Mouse (Mus musculus): Measurements from ENCODE around the gene Kctd15. TPM values are rescaled to one million over a fixed set of nuclear protein-coding genes. Genes with fewer than 3 reads are reported as not detected.
A peak's percentile ranks its signal among the peaks of the same experiment; 100 is the strongest.

The Kctd15 gene
- total RNA-seq, 4 experiments from 2014 or later, result 4.1 to 7.1 (median 6.1) TPM

DNA sequence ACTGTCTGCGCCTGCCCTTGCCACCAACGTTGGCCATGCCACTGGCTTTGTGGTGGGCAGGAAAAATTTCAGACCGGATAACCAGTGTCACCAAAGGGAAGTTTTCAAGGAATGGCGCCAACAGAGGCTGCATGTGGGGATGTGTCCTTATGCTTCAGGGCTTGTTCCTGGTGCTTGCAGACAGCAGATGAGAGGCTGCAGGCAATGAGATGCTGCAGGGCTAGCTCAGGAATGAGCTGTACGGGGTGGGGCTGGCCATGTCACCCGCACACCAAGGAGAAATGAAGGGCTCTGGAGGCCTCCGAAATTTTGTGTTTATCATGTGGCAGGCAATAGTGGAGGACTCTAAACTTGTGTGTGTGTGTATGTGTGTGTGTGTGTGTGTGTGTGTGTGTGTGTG, 6.6 kb upstream of the Kctd15 start:
- no peak for DNase-seq

- no peak for DNase-seq
Observed at GRCm38 (mm10) chr7:34662227-34662626, 5.7 kb upstream of the Kctd15 start.

GRCm38 (mm10) chr7:34659386-34660085, 3.0 kb upstream of the Kctd15 start:
- no peak for DNase-seq

DNA sequence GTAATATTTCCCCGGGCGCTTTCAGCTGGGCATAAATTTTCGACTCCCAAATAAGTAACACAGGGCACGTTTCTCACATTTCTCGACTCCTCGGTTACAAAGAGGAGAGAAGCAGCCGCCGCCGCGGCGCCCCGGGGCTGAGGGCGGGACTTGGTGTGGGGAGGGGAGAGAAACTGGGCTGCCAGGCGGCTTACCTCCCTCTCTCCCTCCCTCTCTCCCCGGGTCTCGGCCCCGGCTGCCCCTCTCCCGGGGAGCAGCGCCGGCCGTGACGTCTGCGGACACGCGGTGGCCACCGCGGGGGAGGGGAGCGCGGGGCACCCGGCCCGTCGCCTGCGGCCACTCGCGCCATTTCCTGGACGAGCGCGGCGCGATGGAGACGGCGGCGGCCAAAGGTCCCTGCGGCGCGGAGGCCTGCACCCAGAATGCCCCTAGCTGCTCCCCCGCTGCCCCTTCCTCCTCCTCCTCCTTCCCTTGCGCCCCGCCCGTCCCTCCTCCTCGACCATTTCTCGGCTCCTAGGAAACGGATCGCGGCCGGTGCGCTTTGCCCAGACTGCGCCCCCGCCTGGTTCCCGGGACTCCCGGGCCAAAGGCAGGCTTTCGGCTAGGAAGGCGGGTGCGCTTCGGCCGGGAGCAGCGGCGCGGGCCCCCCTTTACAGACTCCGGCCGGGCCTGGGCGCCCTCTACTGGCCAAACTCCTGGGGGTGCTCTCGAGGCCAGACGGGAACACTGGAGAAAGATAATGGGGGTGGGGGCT, 1.3 kb downstream of the Kctd15 start:
- peak; percentile 79 for DNase-seq

- DNase-seq, result no peak
Observed at GRCm38 (mm10) chr7:34654441-34655085, 2.0 kb downstream of the Kctd15 start.

DNA sequence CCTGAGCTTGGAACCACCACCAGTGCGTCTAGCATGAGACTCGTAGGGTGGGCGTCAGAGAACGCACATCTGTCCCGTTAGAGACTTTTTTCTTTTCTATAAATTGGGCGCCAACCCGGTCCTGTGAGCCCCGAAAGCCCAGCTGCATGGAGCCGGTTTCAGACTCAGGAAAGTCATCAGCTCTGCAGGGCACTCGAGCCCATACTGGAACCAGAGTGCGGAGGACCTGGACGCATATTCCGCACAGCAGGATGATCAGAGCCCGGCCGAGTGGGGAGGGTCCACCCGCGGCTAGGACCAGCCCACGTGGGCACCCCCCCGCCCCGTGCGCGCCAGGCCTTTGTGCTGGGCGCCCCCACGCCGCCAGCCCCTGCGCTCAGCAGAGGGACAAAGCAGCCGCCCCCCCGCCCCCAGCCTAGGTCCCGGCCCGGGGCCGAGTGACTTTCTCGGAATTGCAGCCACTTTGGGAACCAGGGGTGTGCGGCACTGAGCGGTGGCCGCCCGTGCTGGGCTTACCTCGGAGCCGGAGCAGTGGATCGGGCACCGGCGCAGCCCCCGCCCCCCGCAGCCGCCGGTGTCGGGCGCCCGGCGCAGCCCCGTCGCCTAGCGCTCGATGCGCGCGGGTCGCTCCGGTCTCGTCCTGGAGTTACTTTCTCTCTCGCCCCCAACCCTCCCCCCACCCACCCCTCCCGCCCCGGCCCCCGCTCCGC, 2.6 kb downstream of the Kctd15 start:
- no peak for DNase-seq

DNA sequence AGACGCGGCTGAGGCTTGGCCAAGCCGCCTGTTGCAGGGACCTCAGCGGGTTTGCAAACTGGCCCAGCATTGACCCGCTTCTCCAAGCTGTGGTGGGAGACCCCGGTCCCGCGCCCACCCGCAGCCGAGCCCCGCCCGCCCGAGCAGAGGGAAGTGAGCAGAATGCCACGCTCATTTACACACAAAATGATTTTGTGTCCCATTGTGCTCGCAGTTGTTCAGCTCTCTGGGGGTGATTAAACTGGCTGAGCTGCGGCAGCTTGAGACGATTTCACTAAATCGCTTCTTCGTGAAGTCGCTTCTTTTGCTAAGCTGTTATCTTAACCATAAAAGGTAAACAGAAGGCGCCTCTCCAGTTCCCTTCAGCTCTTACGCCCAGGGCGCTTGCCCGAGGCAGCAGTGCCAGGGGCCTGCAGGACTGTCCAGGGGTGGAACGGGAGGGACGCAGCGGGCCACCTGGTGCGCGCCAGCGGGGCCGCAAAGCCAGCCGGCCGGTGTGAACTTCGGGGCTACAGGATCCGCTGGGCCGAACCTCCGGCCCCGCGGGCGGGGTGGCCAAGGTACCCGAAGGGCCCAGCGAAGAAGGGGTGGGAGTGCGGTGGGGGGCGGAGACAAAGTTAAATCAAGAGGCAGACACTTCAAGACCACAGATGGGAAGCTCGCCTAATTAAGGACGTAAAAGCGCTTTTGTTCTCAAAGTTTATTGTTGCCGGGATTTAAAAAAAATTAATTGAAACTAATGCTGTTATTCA, 3.6 kb downstream of the Kctd15 start:
- no peak for DNase-seq

- no peak for DNase-seq
Observed at GRCm38 (mm10) chr7:34651381-34651780, 5.2 kb downstream of the Kctd15 start.

DNA sequence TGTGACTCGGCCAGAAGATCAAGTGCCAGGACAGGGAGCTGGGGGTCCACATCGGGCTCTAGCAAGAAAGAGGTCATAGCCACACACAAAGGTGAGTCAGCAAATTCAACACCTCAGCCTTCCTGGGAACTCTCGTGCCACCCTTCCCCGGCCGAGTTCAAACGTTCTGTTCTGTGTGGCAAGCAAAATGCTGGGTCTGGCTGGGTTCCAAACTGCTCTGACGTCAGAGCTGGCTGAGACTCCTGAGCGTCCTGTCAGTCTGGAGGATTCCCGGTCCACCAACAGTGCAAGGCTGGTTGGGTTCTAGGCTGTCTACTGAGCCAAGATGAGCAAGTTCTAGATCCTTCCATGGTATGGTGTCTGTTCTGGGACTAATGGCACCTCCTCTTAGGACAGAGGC, 9.5 kb downstream of the Kctd15 start:
- DNase-seq, result peak; percentile 70

- no peak for DNase-seq
Observed at GRCm38 (mm10) chr7:34646144-34646795, 10.3 kb downstream of the Kctd15 start.

DNA sequence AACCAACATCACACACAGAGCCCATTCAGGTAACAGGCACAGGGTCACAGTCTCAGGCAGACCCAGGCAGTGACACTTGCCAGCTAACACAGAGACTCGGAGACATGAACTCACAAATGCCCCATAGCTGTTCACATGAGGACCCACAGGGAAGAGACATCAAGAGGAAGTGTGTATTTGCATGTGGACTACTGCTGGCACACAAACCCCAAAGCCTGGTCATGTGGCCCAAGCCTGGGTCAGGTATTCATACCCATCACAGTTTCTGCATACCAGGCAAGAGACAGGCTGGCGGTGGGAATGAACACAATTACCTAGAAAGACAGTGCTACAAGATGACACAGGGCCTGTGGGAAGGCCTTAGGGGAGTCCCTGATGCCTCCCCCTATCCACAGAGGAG, 10.9 kb downstream of the Kctd15 start:
- no peak for DNase-seq

- DNase-seq, result no peak
Observed at GRCm38 (mm10) chr7:34644591-34644990, 11.9 kb downstream of the Kctd15 start.

- no peak for DNase-seq
Observed at GRCm38 (mm10) chr7:34643329-34643728, 13.2 kb downstream of the Kctd15 start.

DNA sequence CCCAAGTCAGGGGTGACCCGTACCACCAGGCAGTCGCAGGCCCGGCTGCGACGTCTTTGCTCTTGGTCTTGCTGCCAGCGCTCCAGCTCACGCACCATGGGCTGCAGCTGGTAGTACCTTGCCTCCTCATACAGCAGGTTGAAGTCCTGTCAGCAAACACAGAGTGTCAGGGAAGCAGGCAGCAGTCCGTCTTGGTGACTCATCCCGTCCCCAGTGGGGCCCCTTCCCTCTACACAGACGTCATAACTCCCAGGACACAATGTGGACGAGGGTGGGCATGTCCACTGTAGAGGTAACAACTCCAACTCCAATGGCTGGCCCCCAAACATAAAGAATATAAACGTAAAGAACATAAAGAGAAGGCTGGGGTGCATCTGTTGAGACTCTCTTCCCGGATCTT, 14.6 kb downstream of the Kctd15 start:
- no peak for DNase-seq

- DNase-seq, result no peak
Observed at GRCm38 (mm10) chr7:34639798-34640197, 16.7 kb downstream of the Kctd15 start.

GRCm38 (mm10) chr7:34636661-34637060, 19.9 kb downstream of the Kctd15 start:
- DNase-seq, result no peak

DNA sequence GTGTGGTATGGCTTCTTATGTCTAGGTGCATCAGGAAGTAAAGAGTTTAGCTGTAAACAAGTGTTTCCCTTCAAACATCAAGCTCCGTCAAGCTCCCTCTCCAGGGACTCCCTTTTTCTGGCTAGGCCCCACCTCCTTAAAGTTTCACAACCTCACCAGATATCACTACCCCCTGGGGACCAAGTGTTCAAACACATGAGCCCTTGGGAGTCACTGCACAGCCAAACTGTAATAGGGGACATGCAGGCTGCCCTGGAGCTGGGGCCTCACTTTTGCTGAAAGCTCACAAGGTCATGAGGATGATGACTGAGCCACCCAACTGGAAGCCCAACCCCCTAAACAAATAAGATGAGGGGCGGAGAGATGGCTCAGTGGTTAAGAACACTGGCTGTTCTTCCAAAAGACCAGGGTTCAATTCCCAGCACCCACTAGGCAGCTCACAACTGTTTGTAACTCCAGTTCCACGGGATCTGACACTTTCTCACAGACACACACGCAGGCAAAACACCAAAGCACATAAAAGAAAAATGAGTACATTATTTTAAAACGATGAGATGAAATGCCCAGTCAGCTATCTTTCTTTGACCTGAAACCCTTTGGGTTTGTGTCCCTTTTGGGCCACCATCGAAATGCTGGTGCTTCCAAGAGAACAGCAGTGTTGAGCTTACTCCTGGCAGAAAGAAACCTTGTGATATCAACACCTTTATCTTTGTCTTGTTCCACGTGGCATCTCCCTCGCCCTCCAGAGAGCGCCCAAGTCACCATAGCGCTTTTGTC, 23.4 kb downstream of the Kctd15 start:
- DNase-seq, result no peak

- DNase-seq, result peak; percentile 56
Observed at GRCm38 (mm10) chr7:34630211-34631085, 26.1 kb downstream of the Kctd15 start.

DNA sequence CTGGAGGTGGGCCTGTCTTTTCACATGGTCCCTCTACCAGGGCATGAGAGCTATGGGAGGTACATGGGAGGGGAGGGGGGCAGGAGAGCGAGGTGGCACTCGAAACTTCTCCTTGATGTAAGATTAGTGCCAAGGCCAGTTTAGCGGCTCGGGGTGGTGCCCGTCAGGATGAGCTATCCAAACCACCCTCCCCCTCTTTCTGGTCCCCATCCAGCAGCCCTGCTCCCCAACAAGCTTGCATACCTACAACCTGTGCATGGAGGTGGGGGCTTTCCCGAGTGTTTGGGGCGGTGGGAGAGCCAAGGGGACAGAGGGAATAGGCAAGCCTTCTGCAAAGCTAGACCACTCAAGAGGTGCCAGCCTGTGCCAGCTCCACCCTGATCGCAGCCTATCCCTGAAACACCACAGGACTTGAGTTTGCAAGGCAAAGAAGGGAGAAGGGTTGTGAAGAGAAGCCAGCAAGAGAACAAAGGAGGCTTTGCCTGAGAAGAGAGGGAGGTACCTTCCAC, 26.8 kb downstream of the Kctd15 start:
- DNase-seq, result no peak

DNA sequence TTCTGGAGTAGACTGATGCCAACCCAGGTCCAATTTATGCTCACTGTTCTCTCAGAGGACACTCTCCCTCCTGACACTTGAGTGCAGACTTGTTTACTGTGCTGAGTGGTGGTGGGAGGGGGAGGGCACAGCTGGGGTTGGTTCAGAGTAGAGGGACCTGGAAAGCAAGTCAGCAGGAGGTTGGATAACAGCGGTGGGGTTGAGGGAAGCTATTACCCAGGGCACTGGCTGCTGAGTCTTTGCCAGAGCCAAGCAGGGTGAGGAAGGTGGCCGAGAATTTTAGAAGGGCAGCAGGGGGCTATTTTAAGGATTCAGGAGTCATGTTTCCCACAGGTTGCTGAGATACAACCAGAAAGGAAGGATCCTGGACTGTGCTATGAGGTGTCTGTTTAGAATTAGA, 36.1 kb downstream of the Kctd15 start:
- DNase-seq, result no peak
